Mouse (Mus musculus): ENCODE data around the gene Spsb4.
A peak's percentile ranks its signal among the peaks of the same experiment; 100 is the strongest.

Gene Spsb4

DNA sequence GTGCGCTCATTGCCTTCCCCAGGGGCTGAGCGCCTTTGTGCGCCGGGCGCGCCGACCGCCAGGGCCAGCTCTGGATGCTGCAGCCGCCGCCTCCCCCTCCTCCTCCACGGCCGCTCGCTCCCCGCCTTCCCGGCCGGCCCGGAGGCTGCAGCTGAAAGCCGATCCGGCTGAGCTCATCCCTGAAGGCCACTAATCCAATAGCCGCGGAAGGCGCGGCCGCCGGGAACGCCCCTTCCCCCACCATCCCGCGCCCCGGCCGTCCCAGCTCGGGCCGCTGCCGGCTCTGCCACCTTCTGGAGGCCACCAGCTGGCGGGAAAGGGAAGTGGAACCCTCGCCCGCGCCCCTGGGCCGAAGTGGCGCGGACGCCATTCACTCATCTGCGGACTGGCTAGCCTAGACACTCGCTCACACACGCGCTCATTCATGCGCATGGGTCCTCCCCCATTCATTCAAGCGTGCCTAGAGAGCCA lies at the start of gene Spsb4:
TSS of gene Spsb4 (minus strand) at position 167 of the 471 bp plus-strand sequence.
- DNase-seq = peak; percentile 61 to 70

- no peak for DNase-seq
Observed at GRCm38 (mm10) chr9:97067761-97068160, 49.1 kb upstream of the Spsb4 start.

DNA sequence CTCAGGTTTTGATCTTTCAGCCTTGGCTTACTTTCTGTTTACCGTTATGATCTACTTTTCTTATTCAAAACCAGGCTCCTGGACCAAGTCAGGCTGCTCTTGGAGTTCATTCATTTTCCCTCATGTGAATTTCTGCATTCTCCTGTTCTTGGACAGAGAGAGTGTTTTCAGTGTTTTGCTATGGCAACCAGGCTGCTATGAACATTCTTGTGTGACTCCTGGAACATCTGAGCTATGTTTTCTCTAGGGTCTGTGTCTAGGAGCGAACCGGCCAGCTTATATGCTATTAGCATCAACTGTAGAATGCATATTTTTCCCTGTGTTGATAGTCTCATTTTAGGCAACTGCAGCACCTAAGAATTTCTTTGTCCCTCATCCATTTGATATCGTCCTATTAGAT lies 47.2 kb upstream of the Spsb4 start:
- no peak for DNase-seq

DNA sequence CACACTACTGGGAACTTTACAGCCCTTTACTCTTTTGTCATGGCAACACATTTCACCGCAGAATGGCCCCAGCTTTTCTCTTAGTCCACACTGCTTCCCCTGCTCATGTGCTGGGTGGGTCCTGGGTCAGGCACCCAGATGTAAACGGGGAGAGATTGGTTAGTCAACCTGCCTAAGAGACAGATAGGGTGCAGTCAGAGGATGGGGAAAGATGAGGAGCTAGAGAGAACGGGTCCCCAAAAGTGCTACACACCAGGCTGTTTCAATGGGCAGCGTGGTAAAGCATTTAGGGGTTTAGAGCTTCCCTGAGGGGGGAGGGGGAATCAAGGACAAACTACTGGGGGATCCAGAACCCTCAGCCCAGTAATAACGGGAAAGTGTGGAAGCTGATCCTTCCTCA lies 46.6 kb upstream of the Spsb4 start:
- DNase-seq = no peak

- no peak for DNase-seq
Observed at GRCm38 (mm10) chr9:97064161-97064560, 45.5 kb upstream of the Spsb4 start.

GRCm38 (mm10) chr9:97061696-97062095 lies 43.1 kb upstream of the Spsb4 start:
- DNase-seq = no peak

- no peak for DNase-seq
Observed at GRCm38 (mm10) chr9:97056541-97057338, 38.1 kb upstream of the Spsb4 start.

DNA sequence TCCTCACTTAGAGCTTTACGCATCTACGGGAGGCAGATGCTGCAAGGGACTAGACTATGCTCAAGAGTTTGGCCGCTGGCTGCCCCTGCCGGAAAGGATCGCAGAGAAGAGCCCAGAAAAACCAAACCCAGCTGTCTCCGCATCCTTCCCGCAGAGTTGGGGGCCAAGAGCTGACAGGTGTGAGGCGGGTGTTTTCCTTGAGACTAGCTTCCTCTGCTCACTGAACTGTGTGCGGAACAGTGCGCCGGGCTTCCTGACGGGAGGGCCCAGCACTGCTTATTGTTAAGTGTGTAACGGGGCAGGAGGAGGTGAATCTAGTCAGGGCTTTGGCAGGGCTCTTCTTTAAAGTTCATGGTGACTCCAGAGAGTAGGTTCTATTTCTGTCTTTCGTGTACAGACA lies 37.3 kb upstream of the Spsb4 start:
- DNase-seq = no peak

- no peak for DNase-seq
Observed at GRCm38 (mm10) chr9:97051176-97051575, 32.5 kb upstream of the Spsb4 start.

GRCm38 (mm10) chr9:97046240-97046639 lies 27.6 kb upstream of the Spsb4 start:
- DNase-seq = no peak

DNA sequence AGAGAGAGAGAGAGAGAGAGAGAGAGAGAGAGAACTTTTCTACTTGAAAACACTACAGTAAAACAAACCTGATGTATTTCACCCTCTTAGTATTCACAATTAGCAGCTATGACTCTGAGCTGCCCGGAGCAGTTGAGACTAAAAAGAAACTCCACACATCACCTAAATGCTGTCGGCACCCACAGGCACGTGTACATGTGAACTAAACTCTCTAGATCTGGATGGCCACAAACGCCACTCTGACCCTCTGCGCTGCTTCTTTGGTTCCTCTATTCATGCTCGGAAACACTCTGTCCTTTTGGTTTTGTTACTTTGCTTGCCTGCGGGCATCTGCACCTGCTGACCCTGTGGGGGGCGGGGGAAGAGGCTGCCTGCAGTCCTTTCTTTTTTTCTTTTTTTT lies 23.0 kb upstream of the Spsb4 start:
- no peak for DNase-seq

GRCm38 (mm10) chr9:97038010-97038409 lies 19.4 kb upstream of the Spsb4 start:
- no peak for DNase-seq

DNA sequence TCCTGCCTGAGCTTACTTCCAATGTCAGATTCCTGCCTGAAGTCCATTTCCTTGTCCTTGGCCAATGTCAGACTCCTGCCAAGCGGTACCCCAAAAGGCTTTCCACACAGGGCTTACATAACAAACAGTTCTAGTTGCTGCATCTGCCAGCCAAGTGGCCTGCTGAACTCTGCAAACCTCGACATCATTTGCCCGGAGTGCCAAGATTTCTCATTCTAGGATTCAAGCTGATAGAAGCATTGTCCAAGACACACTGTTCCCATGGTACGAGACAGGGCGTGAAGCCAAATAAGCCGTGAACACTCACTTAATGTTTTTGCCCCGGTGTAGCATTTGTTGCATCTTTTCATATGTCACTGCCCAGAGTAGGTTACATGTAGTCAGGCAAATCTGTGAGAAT lies 18.0 kb upstream of the Spsb4 start:
- no peak for DNase-seq

GRCm38 (mm10) chr9:97027361-97027760 lies 8.7 kb upstream of the Spsb4 start:
- DNase-seq = no peak

GRCm38 (mm10) chr9:97026006-97026405 lies 7.4 kb upstream of the Spsb4 start:
- no peak for DNase-seq

GRCm38 (mm10) chr9:97024451-97024850 lies 5.8 kb upstream of the Spsb4 start:
- DNase-seq = no peak

DNA sequence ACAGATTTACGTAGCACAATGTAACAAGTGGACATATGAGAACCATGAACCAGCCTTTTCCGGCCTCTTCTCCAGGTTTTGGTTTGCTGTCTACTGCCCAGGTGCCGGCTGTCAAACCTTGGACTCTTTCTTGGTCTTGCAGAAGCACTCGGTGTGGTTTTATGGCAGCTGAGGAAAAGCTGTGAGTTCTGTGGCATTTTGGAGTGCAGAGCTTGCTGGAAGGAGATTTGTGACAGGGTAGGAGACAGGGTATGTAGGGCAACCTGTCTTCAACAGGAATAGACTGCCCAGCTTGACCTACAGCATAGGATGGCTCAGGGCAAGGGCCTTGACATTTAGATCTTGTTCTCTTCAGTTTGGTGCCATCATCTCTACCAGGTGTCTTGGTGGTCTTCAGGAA lies 4.3 kb upstream of the Spsb4 start:
- DNase-seq = no peak

GRCm38 (mm10) chr9:97022371-97022770 lies 3.7 kb upstream of the Spsb4 start:
- no peak for DNase-seq

DNA sequence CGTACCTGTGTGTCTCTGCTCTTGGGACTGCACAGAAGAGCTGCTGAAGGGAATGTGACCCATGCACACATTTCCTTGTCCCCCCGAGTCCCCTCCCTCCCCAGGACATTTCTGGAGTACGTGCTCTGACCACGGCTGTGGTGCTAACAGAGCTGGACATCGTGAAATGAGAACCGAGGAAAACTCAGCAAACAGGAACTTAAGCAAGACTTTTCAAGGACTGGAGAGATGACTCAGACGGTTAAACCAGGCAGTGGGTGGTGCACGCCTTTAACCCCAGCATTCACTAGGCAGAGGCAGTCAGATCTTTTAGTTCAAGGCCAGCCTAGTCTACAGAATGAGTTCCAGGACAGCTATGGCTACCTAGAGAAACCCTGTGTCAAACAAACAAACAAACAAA lies 1.5 kb upstream of the Spsb4 start:
- DNase-seq = no peak

- no peak for DNase-seq
Observed at GRCm38 (mm10) chr9:97019686-97020085, 1.0 kb upstream of the Spsb4 start.

DNA sequence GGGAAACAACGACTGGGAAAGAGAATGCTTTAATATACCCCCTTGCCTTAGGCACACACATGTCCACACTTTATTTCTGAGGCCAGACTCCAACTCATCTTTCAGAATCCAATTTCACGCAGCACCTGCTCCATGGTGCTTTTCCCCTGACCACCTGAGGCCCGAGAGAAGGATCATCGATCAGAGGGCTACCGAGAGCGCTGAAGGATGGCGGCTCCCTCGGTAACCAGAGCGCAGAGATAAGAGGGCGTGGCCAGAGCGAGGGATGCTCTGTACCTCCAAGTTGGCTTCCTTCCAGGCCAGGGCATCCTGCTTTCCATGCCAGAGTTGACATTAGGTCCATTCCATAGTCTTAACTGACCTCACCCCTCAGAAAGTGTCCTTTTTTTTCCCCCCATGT lies 588 bp upstream of the Spsb4 start:
- DNase-seq = no peak

DNA sequence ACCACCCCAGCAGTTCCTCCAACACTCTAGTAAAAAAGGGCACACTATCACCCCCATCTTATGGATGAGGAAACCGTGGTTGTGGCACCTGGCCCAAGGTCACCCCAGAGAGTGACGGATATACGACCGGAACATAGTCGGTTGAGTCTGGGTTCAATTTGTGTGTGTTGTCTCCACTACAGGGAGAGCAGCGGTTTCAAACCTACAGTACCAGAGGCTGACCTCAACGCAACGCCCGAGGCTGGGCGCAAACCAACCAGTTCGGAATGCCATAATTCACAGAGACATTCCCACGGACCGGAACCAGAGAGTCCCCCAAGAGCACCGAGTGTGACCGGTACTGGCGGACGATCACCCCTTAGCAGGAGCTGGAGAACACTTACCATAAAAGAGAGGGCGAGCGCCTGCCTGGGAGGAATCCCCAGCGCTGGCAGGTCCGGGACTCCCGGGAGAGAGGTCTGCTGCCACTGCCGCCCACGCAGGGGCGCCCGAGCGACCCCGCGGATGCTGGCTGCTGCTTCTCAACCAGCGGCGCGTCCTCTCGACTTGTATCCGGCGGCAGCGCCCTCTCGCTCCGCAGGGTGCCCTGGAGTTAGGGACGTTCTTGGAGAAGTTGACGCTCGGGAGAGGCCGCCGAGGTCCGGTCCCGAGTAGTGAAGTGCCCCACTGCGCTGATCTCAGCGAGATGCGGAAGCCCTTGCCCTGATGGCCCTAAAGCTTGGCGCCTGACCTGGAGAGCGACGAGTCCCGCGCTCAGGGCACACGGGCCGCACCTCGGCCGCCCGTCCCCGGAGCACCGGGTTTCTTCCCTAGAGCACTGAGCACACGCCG lies 617 bp downstream of the Spsb4 start:
- DNase-seq = peak; percentile 16 to 28

GRCm38 (mm10) chr9:97017121-97017810 lies 1.4 kb downstream of the Spsb4 start:
- DNase-seq = no peak
